Mouse (Mus musculus) E14TG2a.4 (cell line): Measurements from ENCODE around the gene Nsun5.

Source experiments
- CTCF ChIP-seq: conservative IDR thresholded peaks from 2 replicates; pipeline ENCODE4 v1.5.1; 2014; ENCODE audit warnings: low read length
- NANOG ChIP-seq: IDR thresholded peaks from 2 replicates; pipeline ENCODE4 v1.6.1; 2014; ENCODE audit warnings: borderline replicate concordance, low read length, mixed read lengths
- POU5F1 ChIP-seq: IDR thresholded peaks from 2 replicates; pipeline ENCODE4 v1.6.1; 2014; ENCODE audit warnings: low read length, borderline replicate concordance

DNA sequence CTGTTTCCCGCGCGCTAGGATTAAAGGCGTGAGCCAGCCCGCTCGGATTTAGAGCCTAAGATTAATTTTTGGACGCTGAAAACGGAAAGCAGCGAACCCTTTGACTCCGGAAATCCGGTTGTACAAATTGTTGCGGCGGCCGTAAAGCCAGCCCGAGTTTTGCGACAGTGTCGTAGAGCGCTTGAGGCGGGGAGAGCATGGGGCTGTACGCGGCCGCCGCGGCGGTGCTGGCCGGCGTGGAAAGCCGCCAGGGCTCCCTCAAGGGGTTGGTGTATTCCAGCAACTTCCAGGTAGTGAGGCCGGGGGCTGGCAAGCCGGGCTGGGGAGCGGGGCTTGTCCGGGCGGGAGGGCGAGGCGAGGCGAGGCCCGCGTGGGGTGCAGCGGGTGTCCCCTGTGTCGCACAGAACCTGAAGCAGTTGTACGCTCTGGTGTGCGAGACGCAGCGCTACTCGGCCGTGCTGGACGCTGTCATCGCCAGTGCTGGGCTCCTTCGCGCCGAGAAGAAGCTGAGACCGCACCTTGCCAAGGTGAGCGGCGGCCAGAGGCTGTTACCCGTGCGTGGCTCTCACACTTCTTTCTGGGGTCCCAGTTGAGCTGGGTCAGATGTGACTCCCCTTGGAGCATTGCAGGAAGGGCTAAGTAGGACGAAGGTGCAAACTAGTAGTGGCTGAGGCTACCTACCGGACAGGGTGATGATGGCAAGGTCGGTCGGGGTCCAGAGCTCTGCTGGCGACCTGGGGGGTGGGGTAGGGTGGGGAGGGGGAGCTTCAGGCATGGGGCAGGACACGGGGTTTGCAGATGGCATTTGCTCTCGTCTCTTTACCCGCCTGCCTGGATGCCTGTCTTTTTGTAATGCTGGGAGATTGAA lies at the start of gene Nsun5:
- no peak for TF ChIP-seq CTCF
- no peak for TF ChIP-seq NANOG
- no peak for TF ChIP-seq POU5F1
